Mouse (Mus musculus) layer of hippocampus, postnatal 10 days (tissue): ENCODE measurements around the gene Mansc4. TPM values are rescaled to one million over a fixed set of nuclear protein-coding genes. Genes with fewer than 3 reads are reported as not detected.
A peak's percentile ranks its signal among the peaks of the same experiment; 100 is the strongest.

Experiments used
- DNase-seq, 2 experiments: peaks; one replicate each; pipeline ENCODE4 v3.0.0; 2021; ENCODE audit warnings: low spot score in 2 of 2
- total RNA-seq, 2 experiments: library from RNA; stranded (reverse); gene quantifications; 2 replicates each; pipeline ENCODE4 v1.2.3; 2021

The Mansc4 gene
- total RNA-seq, 2 experiments from 2014 or later = 0.87 TPM; not detected in 1

DNA sequence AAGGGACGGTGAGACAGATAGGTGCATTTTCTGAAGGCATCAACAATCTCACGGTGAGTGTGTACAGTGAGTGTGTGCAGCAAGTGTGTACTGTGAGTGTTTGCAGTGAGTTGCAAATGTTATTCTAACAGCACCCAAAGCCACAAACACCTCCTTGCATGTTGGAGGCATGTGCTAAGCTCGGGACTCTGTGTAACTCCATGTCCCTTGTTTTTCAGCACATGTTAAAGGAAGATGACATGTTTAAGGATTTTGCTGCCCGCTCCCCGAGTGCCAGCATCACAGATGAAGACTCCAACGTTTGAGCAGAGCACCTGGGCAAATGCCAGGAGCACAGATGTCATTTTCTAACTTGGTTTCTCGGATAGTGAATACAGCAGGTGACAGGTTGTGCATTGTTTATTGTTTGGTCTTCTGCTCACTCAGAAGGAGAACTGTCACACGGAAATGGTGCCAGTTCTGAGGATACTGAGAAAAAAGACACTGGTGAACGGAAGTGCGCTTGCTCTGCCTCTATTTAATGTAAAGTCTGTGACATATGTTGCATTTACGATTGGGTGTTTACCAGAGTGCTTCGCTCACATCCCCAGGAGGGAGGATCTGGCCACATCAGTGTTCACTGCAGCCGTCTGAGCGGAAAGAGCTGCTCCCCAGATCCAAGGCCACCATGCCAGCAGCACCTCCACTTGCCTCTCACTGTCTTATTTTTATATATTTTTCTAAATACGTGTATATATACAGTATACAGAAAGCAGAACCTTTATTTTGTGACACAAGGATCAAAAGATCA lies 56.5 kb downstream of the Mansc4 start:
- peak in 1 of 2 experiments; percentile 18 for DNase-seq

DNA sequence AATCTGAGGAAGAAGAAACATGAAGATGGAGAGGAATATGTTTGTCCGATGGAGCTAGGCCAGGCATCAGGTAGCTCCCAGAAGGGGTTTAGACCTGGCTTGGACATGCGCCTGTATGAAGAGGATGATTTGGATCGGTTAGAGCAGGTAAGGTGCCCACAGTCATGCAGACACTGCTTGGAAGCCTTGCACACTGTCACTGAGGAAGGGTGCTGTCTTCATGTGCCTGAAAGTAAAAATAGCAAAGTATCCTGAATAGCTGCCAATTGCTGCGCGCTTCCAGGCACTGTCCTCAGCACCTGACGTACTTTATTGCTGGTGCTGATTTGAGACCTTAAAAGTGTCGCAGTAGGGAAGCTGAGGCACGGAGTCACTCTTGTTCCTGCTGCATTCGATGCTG lies 57.2 kb downstream of the Mansc4 start:
- DNase-seq = no peak

GRCm38 (mm10) chr6:147028396-147028795 lies 58.4 kb downstream of the Mansc4 start:
- DNase-seq = no peak

Other genes starting within 250 kb of the Mansc4 start
- not detected for gene Smco2, start 236.9 kb downstream of the Mansc4 start, total RNA-seq
- gene Ppfibp1, start 198.5 kb downstream of the Mansc4 start, total RNA-seq = 10 to 100 TPM; 56.5 to 64.7 TPM
- gene 1700034J05Rik, start 132.6 kb downstream of the Mansc4 start, total RNA-seq = not detected
- gene Rep15, start 54.4 kb downstream of the Mansc4 start, total RNA-seq = 1 to 10 TPM; 2.5 to 2.8 TPM
- 10 to 100 TPM; 43.5 to 50.7 TPM for gene Mrps35, start 44.3 kb downstream of the Mansc4 start, total RNA-seq
- 10 to 100 TPM; 23.5 to 25.7 TPM for gene Klhl42, start 4.3 kb upstream of the Mansc4 start, total RNA-seq
- gene Pthlh, start 177.2 kb upstream of the Mansc4 start, total RNA-seq = 1 to 10 TPM; 1.6 to 2.5 TPM